In the genomic region with DNA sequence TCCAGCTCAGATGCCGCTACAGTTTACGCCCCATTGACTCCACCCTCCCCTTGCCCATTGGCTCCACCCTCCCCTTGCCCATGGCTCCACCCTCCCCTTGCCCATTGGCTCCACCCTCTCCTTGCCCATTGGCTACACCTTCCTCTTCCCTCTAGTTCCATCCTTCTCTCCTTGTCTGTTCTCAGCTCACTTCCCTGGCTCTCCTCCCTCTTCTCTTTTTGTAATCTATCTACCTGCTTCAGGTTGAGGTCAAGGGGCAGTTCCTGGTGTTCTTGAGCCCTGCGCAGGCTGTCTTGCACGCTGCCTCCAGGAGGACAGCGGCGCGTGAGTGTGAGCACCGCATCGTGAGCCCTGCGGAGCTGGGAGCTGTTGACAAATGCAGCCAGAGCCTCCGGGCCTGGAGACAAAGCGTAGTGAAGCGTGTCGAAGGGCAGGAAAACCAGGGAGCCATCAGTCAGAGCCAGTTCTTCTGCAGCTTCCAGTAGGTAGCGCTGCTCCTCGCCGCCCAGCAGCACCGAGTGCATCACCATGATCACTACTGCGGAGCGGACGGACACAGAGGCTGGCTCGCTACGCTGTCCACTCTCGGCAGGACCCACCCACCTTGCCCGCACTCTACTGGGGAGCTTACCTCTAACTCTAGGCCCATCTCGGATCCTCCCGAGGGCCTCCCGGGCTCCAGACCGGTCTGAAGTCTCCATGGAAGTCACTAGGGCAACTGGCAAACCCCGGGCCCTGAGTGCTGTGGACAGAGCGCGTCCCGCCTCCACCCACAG, we compare ENCODE assay signal across 8 mouse cellular contexts. TPM values are rescaled to one million over a fixed set of nuclear protein-coding genes. Genes with fewer than 3 reads are reported as not detected.
DNase-seq lines count a peak whose midpoint lies in the region; ATAC-seq and TF ChIP-seq lines count a peak whose summit lies in the region.

No protein-coding gene starts in this region.

- H3K4me1 ChIP-seq in intestine, postnatal 0 days (replicated peaks; ENCODE audit: control insufficient read depth, insufficient read depth, low read length) = no peaks in the 10 kb centered on the region

- peak; percentile 83 for ATAC-seq in intestine, postnatal 0 days
- peak; percentile 96 for ATAC-seq in megakaryocyte-erythroid progenitor cell, adult 5-6 weeks (replicated peaks; ENCODE audit: low FRiP score, low TSS enrichment, poor library complexity, severe bottlenecking)

- H3K36me3 ChIP-seq in intestine, postnatal 0 days (ENCODE audit: control insufficient read depth, insufficient read depth) = no peaks in the 10 kb centered on the region

- TF ChIP-seq CTCF in intestine, postnatal 0 days (IDR thresholded peaks at IDR 0.05; ENCODE audit: low read depth) = peak; percentile 64

- no peaks in the 10 kb centered on the region for H3K9me3 ChIP-seq in intestine, postnatal 0 days (ENCODE audit: control insufficient read depth)

- peak overlapping the region; percentile 40 for H3K9ac ChIP-seq in intestine, postnatal 0 days (ENCODE audit: low read depth, low read length)

- H3K4me3 ChIP-seq in intestine, postnatal 0 days (ENCODE audit: low read depth, low read length) = peak overlapping the region; percentile 39

- WGBS in intestine, postnatal 0 days = 2% methylated on average over 33 of the region's 33 CpGs

- peaks cover 35% of the 10 kb centered on the region for H3K27me3 ChIP-seq in intestine, postnatal 0 days (replicated peaks; ENCODE audit: control insufficient read depth, insufficient read depth, low read length)

- H3K4me2 ChIP-seq in intestine, postnatal 0 days (replicated peaks; ENCODE audit: low read depth) = peak overlapping the region; percentile 79

- H3K27ac ChIP-seq in intestine, postnatal 0 days (ENCODE audit: low read depth, low read length) = no peak overlapping the region

- peak; percentile 91 for DNase-seq in adrenal gland, postnatal 14 days
- DNase-seq in embryo, embryonic 10.5 days (ENCODE audit: low spot score) = peak; percentile 90
- peak; percentile 70 for DNase-seq in gastrocnemius, postnatal 14 days
- peak; percentile 61 to 83 for DNase-seq in left cerebral cortex, postnatal 25 days (ENCODE audit: low spot score in 2 of 2)
- DNase-seq in right cerebral cortex, postnatal 25 days = peak; percentile 72
- no peak for DNase-seq in adipocyte (ENCODE audit: low spot score)

- intact Hi-C loops in gastrocnemius, postnatal 14 days (cut with DNase I; ENCODE audit: low total_unique reads) = no loop called here
- intact Hi-C loops in left cerebral cortex, postnatal 25 days (cut with DNase I) = loop anchor here (5.0 kb wide), 1 partner anchor 173 kb away; no protein-coding TSS in a partner anchor

RNA-seq across cellular contexts. Expression of gene Gucy2e, which starts 1.4 kb away (rescaled TPM):
- not detected in 2 replicates for total RNA-seq in adrenal gland, postnatal 14 days (2021)
- not detected for total RNA-seq in gastrocnemius, postnatal 14 days (2021)
- polyA plus RNA-seq in intestine, postnatal 0 days (2015; fragmentation: Nextera tagmentation; extraction: Ambion mirVana) = 0.03 TPM in 1 of 2 replicates, not detected in the other
- total RNA-seq in left cerebral cortex, postnatal 25 days (2021) = under 1 TPM; 0.80 to 0.94 TPM
- not detected in 2 replicates for total RNA-seq in megakaryocyte-erythroid progenitor cell, adult 5-6 weeks (2014; fragmentation: Nextera tagmentation)
- total RNA-seq in megakaryocyte-erythroid progenitor cell, adult 5-6 weeks (2017) = not detected in 2 replicates

RNA-seq across cellular contexts. Expression of gene Alox8, which starts 37.8 kb away (rescaled TPM):
- 0.19 TPM in 1 of 2 replicates, not detected in the other for total RNA-seq in adrenal gland, postnatal 14 days (2021)
- total RNA-seq in gastrocnemius, postnatal 14 days (2021) = not detected
- not detected in 2 replicates for polyA plus RNA-seq in intestine, postnatal 0 days (2015; fragmentation: Nextera tagmentation; extraction: Ambion mirVana)
- 1 to 10 TPM; 3.6 to 5.1 TPM for total RNA-seq in left cerebral cortex, postnatal 25 days (2021)
- not detected in 2 replicates for total RNA-seq in megakaryocyte-erythroid progenitor cell, adult 5-6 weeks (2014; fragmentation: Nextera tagmentation)
- not detected in 2 replicates for total RNA-seq in megakaryocyte-erythroid progenitor cell, adult 5-6 weeks (2017)
